Mouse (Mus musculus): Measurements from ENCODE around the gene Olfr78.

GRCm38 (mm10) chr7:102752086-102752485 is 7.2 kb downstream of the Olfr78 start:
- TF ChIP-seq CTCF (IDR thresholded peaks at IDR 0.05; ENCODE audit: borderline replicate concordance, insufficient read depth, low read length) (no peak), POLR2A (IDR thresholded peaks at IDR 0.05; ENCODE audit: low read depth, low read length) (no peak)
